Mouse (Mus musculus) embryonic fibroblast, embryonic 13.5 days (primary cell): ENCODE results near the gene Rabepk.
A peak's percentile ranks its signal among the peaks of the same experiment; 100 is the strongest.

Experiments used
- CTCF ChIP-seq: IDR thresholded peaks from 2 replicates; pipeline ENCODE4 v1.5.1; 2011; ENCODE audit warnings: mild to moderate bottlenecking, control low read depth, low read length, moderate library complexity, borderline replicate concordance; ENCODE audit not compliant: insufficient read depth
- POLR2A ChIP-seq: IDR thresholded peaks from 2 replicates; pipeline ENCODE4 v1.6.1; 2011; ENCODE audit warnings: low read depth, mild to moderate bottlenecking, control low read depth, low read length, moderate library complexity

DNA sequence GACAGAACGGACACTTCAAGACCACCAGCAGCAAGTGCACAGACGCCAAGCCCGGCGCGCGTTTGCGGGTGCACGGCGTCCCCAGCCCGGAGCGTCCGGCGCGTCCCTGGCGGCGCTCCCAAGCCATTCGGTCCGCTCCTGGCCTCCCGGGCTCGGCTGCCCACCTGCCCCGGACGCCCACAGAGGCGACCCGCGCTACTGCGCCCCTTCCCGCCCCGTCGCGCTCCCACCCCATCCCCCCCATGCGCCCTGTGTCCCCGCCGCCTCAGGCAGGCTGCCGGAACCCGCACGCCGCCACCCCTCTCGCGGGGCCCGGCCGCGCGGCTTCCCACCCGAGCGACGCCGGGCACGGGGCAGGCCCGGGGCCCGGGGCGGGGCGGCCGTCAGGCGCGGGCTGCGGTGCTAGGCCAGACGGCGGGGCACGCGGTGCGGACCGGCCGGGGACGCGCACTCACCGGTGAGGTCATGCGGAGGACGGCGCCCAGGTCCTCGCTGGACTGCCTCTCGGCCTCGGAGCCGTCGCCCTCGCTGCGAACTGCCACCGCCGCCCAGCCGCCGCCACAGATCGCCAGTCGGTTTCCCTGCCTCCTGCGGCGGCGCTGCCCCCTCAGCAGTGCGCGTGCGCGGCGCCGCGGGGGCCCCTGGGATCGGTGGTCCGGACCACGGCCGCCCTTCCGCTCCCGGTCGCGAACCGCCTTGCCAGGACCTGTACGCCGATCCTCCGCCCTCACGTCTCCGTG is 45.7 kb downstream of the Rabepk start:
- TF ChIP-seq CTCF (no peak), POLR2A (peak; percentile 84)
